Mouse (Mus musculus) intestine, postnatal 0 days (tissue): ENCODE measurements at regions not wholly inside any gene's neighbourhood (a gene's known extent, or its start where the extent isn't known, plus 50 kb on each side); places are given as distances from the start of the nearest gene placed in this dataset.

Experiments used
- ATAC-seq: fragments of 200-750 bp; cut with Nextera tagmentation; 2 replicates; pipeline ENCODE4 v1.8.0; 2017; ENCODE audit warnings: mild to moderate bottlenecking, moderate TSS enrichment, moderate library complexity
- H3K27ac ChIP-seq: fragments of 300-500 bp; sonication (generic); 2 replicates; pipeline ENCODE4 v1.5.1; 2014; ENCODE audit warnings: mild to moderate bottlenecking, low read depth, low read length, moderate library complexity
- H3K27me3 ChIP-seq: fragments of 300-500 bp; sonication (generic); replicated peaks from 2 replicates; pipeline ENCODE4 v1.6.1; 2014; ENCODE audit warnings: low read length, mixed read lengths; ENCODE audit not compliant: control insufficient read depth, insufficient read depth
- H3K36me3 ChIP-seq: fragments of 300-500 bp; sonication (generic); 2 replicates; pipeline ENCODE4 v1.6.1; 2014; ENCODE audit warnings: mild to moderate bottlenecking, moderate library complexity; ENCODE audit not compliant: control insufficient read depth, insufficient read depth
- H3K4me1 ChIP-seq: fragments of 300-500 bp; sonication (generic); replicated peaks from 2 replicates; pipeline ENCODE4 v1.6.1; 2014; ENCODE audit warnings: antibody characterized with exemption, low read length, mixed read lengths; ENCODE audit not compliant: control insufficient read depth, insufficient read depth
- H3K4me2 ChIP-seq: fragments of 300-500 bp; sonication (generic); replicated peaks from 2 replicates; pipeline ENCODE4 v1.6.1; 2014; ENCODE audit warnings: low read depth, mild to moderate bottlenecking, moderate library complexity
- H3K4me3 ChIP-seq: fragments of 300-500 bp; sonication (generic); 2 replicates; pipeline ENCODE4 v1.5.1; 2014; ENCODE audit warnings: low read depth, low read length
- H3K9ac ChIP-seq: fragments of 300-500 bp; sonication (generic); 2 replicates; pipeline ENCODE4 v1.6.1; 2014; ENCODE audit warnings: mild to moderate bottlenecking, low read depth, low read length
- H3K9me3 ChIP-seq: fragments of 300-500 bp; sonication (generic); 2 replicates; pipeline ENCODE4 v1.6.1; 2016; ENCODE audit warnings: mixed run types; ENCODE audit not compliant: control insufficient read depth
- CTCF ChIP-seq: sonication (generic); IDR thresholded peaks from 2 replicates; pipeline ENCODE4 v1.5.1; 2016; ENCODE audit warnings: low read depth, mild to moderate bottlenecking, control low read depth, antibody characterized with exemption, moderate library complexity
- WGBS: fragments of 180-500 bp; shearing (Covaris S2); extraction: QIAGEN DNeasy Blood & Tissue Kit; methylation state at CpG from one replicate; pipeline ENCODE4 v1.1.7; 2014; 5-methylcytosine and 5-hydroxymethylcytosine counted together

DNA sequence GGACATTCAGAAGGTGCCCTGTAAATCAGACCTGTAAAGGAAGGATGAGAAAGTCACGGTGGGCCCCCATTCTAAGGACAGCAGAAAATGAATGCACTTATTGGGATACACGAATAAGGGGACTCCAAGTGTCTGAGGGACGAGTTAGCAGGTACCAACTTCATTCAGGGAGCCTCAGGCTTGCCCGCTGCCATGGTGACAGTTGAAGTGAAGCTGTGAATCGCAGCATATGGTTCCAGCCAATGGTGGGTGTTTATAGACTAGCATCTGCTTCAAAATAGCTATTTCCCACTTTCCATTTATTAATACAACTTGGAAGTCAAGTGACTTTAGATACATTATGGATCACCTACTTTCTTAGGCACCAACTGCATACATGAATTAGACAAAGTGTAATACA lies 106.3 kb downstream of the En1 start:
- 68% methylated on average over 5 of the region's 5 CpGs for WGBS
- Histone ChIP-seq H3K4me3 (no peak overlapping the region), H3K27me3 (no peaks in the 10 kb centered on the region), H3K4me2 (no peak overlapping the region), H3K36me3 (no peaks in the 10 kb centered on the region), H3K27ac (no peak overlapping the region), H3K9me3 (no peaks in the 10 kb centered on the region), H3K9ac (no peak overlapping the region), H3K4me1 (no peaks in the 10 kb centered on the region)
- ATAC-seq: no peak
- TF ChIP-seq CTCF: no peak

DNA sequence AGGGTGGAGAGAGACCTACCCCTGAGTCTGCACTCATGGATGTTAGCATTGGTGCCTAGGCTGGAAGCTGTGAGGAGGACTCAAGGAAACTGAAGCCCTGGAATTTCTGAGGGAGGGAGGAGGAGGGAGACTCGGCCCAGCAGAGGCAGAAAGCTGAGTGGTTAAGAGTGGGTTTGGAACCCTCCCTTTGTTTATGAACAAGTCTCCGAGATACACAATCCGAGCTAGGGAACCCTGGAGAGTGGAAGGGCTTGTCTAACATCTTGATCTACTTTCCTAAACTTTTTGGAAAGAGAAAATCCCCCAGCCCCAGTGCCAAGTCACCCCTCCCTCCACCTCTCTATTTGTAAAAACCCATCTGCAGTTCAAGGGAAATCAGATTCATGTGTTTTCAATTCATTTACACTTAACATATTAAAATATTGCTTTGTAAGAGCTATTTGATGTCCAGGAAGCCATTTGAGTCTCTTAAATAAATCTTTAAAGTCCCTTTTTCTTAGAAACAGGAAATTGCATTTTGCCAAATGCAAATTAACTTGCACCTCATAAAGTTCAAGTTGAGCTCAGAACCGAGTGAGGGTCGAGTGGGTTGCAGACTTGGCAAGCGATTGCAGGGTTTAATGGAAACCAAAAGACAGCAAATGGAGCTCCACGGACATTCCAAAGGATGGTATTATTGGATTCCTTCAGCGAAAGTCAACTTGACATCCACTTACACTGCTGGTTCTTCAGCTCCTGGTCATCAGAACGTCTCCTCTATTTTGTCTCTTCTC lies 113.1 kb downstream of the En1 start:
- Histone ChIP-seq H3K27ac (no peak overlapping the region), H3K4me2 (no peak overlapping the region), H3K36me3 (no peaks in the 10 kb centered on the region), H3K9me3 (no peaks in the 10 kb centered on the region), H3K4me3 (no peak overlapping the region), H3K27me3 (no peaks in the 10 kb centered on the region), H3K9ac (no peak overlapping the region), H3K4me1 (no peaks in the 10 kb centered on the region)
- no peak for TF ChIP-seq CTCF
- ATAC-seq: no peak
- WGBS: 69% methylated on average over 9 of the region's 9 CpGs

DNA sequence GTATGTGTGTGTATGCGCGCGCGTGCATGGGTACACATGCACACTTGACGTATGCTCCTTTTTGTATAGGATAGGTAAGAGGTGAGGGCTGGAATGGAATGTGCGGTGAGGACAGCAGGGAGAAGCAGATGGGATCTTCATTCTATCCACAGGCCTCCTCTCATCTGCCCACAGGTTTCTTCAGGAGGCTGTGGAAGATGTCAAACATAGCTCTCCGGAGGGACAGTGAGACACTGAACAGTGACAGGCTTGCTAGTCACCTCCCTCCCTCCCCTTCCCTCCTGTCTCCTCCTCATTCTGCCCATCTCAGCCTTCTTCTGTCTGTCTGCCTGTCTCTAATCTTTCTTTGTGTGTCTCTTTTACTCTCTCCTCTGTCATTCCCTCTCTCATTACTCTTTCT lies 124.6 kb downstream of the En1 start:
- H3K27ac ChIP-seq: no peak overlapping the region
- H3K9me3 ChIP-seq: no peaks in the 10 kb centered on the region
- H3K36me3 ChIP-seq: no peaks in the 10 kb centered on the region
- H3K4me2 ChIP-seq: no peak overlapping the region
- no peaks in the 10 kb centered on the region for H3K4me1 ChIP-seq
- H3K27me3 ChIP-seq: no peaks in the 10 kb centered on the region
- WGBS: 92% methylated on average over 7 of the region's 7 CpGs
- no peak for TF ChIP-seq CTCF
- H3K4me3 ChIP-seq: no peak overlapping the region
- ATAC-seq: no peak
- H3K9ac ChIP-seq: no peak overlapping the region

DNA sequence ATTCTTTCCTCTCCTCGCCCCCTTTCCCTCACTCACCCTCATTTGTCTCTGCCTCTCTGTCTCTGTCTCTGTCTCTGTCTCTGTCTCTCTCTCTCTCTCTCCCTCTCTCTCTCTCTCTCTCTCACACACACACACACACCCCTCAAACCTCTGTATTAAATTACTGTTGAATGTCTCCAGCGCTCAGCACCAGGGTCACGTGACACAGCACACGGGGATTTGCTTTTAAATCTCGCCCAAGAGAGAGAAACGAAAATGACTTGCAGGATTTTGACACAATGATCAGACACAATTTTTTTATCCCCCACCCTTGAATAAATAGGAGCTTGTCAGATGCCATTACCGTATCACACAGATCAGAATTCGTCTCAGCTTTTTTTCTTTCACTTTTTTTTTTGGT lies 125.2 kb downstream of the En1 start:
- TF ChIP-seq CTCF: no peak
- Histone ChIP-seq H3K4me3 (no peak overlapping the region), H3K4me1 (no peaks in the 10 kb centered on the region), H3K9me3 (no peaks in the 10 kb centered on the region), H3K9ac (no peak overlapping the region), H3K36me3 (no peaks in the 10 kb centered on the region), H3K27me3 (no peaks in the 10 kb centered on the region), H3K27ac (no peak overlapping the region), H3K4me2 (no peak overlapping the region)
- ATAC-seq: no peak
- 77% methylated on average over 8 of the region's 8 CpGs for WGBS

DNA sequence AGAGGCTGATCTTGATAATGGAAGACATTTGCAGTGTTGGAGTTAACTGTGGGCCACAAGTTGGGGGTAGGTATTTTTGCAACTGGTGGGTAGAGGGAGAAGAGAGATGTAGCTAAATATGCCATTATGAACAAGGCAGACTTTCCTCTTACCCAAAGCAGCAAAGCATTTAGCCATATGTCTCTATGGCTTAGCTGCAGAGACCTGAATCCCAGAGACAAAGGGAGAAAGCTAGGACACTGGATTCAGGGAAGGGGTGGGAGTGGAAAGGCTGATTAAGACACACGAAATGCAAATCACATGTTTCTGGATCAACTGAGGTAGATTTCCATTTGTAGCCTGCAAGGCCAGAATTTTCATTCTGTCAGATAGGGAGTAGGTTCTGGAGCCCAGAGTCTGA lies 129.8 kb downstream of the En1 start:
- Histone ChIP-seq H3K9me3 (no peaks in the 10 kb centered on the region), H3K36me3 (no peaks in the 10 kb centered on the region), H3K9ac (no peak overlapping the region), H3K27ac (no peak overlapping the region), H3K27me3 (no peaks in the 10 kb centered on the region), H3K4me3 (no peak overlapping the region), H3K4me2 (no peak overlapping the region), H3K4me1 (no peaks in the 10 kb centered on the region)
- no peak for TF ChIP-seq CTCF
- 66% methylated on average over 1 of the region's 1 CpGs for whole genome bisulfite sequencing
- no peak for ATAC-seq

DNA sequence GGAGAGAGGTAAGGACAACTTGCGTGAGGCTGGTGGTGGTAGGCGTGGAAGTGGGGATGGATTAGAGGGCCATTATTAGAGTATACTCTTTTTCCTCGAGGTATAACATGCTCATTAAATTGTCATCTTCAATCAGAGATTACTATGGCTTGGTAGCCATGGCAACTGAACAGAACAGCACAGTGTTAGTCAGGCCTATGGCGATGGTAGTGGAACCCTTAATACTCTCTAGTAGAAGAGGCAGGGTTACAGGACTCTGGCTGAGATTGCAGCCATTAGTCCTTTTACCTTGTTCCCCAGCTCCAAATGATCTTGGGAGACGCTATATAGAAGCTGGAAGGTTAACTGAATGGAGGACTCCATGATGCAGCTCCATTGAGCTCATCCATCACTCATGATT lies 131.5 kb downstream of the En1 start:
- no peak for TF ChIP-seq CTCF
- Histone ChIP-seq H3K4me2 (no peak overlapping the region), H3K27me3 (no peaks in the 10 kb centered on the region), H3K4me3 (no peak overlapping the region), H3K27ac (no peak overlapping the region), H3K4me1 (no peaks in the 10 kb centered on the region), H3K36me3 (no peaks in the 10 kb centered on the region), H3K9me3 (no peaks in the 10 kb centered on the region), H3K9ac (no peak overlapping the region)
- no peak for ATAC-seq
- 75% methylated on average over 5 of the region's 5 CpGs for WGBS

DNA sequence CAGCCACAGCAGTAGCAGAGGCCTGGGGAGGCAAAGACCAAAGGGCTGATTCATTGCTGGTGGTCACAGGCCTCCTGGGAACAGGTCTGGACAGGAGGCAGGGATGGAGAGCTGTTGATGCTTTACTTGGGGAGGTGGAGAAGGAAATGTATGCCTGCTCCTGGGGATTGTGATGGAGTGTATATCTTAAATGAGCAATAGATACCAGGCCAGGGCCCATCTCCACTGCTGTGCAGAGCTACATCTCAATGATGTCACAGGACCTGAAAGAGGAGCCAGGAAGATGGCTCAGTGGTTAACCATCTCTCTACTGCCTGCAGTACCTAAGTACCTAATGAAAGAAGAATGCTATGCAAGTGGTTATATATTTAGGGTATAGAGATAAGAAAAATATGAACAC lies 132.6 kb downstream of the En1 start:
- ATAC-seq: no peak
- no peak overlapping the region for H3K4me2 ChIP-seq
- H3K9me3 ChIP-seq: no peaks in the 10 kb centered on the region
- no peak overlapping the region for H3K4me3 ChIP-seq
- no peak overlapping the region for H3K27ac ChIP-seq
- no peaks in the 10 kb centered on the region for H3K4me1 ChIP-seq
- no peaks in the 10 kb centered on the region for H3K36me3 ChIP-seq
- H3K27me3 ChIP-seq: no peaks in the 10 kb centered on the region
- no peak overlapping the region for H3K9ac ChIP-seq
- TF ChIP-seq CTCF: no peak
